In the genomic region with DNA sequence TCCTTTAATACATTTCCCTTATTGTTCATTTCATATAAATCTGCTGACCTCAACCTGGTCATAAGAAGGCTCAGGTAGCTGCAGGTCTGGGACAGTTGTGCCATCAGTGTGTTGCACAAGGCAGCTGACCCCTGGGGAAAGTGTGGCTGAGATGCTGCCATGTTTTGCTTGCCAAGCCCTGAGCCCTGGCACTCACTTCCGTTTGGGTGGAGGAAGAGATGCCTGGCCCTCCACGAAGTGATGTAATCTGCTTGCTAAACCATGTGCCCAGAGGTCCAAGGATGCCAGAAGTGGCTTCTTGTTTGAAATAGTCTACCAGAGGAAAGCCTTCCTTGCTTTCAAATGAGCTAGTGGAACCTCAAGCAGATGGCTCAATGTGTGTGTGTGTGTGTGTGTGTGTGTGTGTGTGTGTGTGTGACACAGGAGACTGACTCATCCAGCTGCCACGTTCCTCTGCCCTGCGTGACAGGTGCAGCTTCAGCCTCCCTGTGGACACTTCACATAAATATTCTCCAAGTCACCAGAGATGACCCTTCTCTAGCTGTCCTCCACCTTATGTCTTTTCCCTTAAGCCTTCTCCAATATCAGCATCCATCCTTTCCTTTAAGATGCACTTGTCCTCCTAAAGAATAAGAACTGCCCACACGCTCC, we compare ENCODE assay signal across 12 mouse cellular contexts.
A peak's percentile ranks its signal among the peaks of the same experiment; 100 is the strongest.
DNase-seq lines count a peak whose midpoint lies in the region.
"Had no signal": no experiment of that assay in that cellular context is flagged by ENCODE, and none has a peak within 500 bp of the region (broad histone marks: within the 10 kb centered on the region; RNA-seq: fewer than 3 reads in every experiment).

No protein-coding gene starts in this region.

- peak; percentile 50 to 74 for DNase-seq in cerebellum, postnatal 14 days
- no peak for DNase-seq in cerebellum, adult 8-10 months
- DNase-seq in right cerebral cortex, postnatal 14 days = peak; percentile 10
- no peak for DNase-seq in right cerebral cortex, adult 2 months (ENCODE audit: low spot score in 2 of 2)
- peak; percentile 63 for DNase-seq in gonadal fat pad, adult 2 months (ENCODE audit: low read depth)
- DNase-seq in kidney, postnatal 4 days = no peak
- DNase-seq in thymus, postnatal 10 days (ENCODE audit: low spot score in 2 of 2) = no peak
- DNase-seq: forebrain, postnatal 0 days; heart, postnatal 10 days; kidney, adult 9 months; kidney, postnatal 36 days; thymus, postnatal 4 days had no signal

Comparison
In these comparisons a context has a peak if more than half of its experiments do, and no peak if none do; other contexts are left out.
1. DNase-seq: peak in cerebellum, postnatal 14 days (2 of 2), right cerebral cortex, postnatal 14 days (single experiment) and gonadal fat pad, adult 2 months (single experiment); none in cerebellum, adult 8-10 months (single experiment), right cerebral cortex, adult 2 months (0 of 2), kidney, postnatal 4 days (0 of 2) and thymus, postnatal 10 days (0 of 2).